Mouse (Mus musculus) R1 (cell line): ENCODE measurements around the gene Prl3b1.

Source experiments
- DNase-seq: peaks from one replicate; pipeline ENCODE4 v3.0.0-alpha.2; 2018; ENCODE audit warnings: low read depth, low spot score

Prl3b1 gene

GRCm38 (mm10) chr13:27241547-27241946 is at the start of gene Prl3b1:
Prl3b1 (plus strand) TSS chr13:27241847.
- DNase-seq, result no peak

- DNase-seq, result no peak
Observed at GRCm38 (mm10) chr13:27196359-27196758, 45.3 kb upstream of the Prl3b1 start, which contains the start of gene Prl3c1. Prl3c1 (plus strand) TSS chr13:27196659.

GRCm38 (mm10) chr13:27259136-27259535 is 17.5 kb downstream of the Prl3b1 start, which contains the start of gene Prl3a1:
Prl3a1 (plus strand) TSS chr13:27259436.
- no peak for DNase-seq
